Mouse (Mus musculus) liver, adult 2 months (tissue): Measurements from ENCODE around the gene Otub2.

Source experiments
- CTCF ChIP-seq: fragments of 200-500 bp; IDR thresholded peaks from 2 replicates; pipeline ENCODE4 v1.5.1; 2011; ENCODE audit warnings: low read depth, low read length, control low read depth
- POLR2A ChIP-seq: fragments of 200-500 bp; IDR thresholded peaks from 2 replicates; pipeline ENCODE4 v1.6.1; 2011; ENCODE audit warnings: low read length, control low read depth; ENCODE audit not compliant: insufficient read depth; ENCODE audit errors: extremely low read depth

- TF ChIP-seq CTCF = no peak
- no peak for TF ChIP-seq POLR2A
These were observed 19.2 kb downstream of the Otub2 start, which contains the start of gene 9330161L09Rik for GRCm38 (mm10) chr12:103407720-103408119.
